Mouse (Mus musculus): Measurements from ENCODE around the gene Neo1. TPM values are rescaled to one million over a fixed set of nuclear protein-coding genes. Genes with fewer than 3 reads are reported as not detected.

Neo1 gene
- polyA plus RNA-seq, 1 experiment from 2014 or later, result 49.6 TPM

GRCm38 (mm10) chr9:58876946-58877625 is 159.2 kb downstream of the Neo1 start:
- H3K4me3 ChIP-seq (ENCODE audit: low read length), result no peak overlapping the region
- H3K27me3 ChIP-seq (ENCODE audit: control insufficient read depth, insufficient read depth, low read length), result no peaks in the 10 kb centered on the region
- no peak overlapping the region for H3K9ac ChIP-seq (ENCODE audit: low read depth, low read length)
- peaks cover 60% of the 10 kb centered on the region for H3K36me3 ChIP-seq (ENCODE audit: control insufficient read depth, insufficient read depth, low read length)
- no peak overlapping the region for H3K4me2 ChIP-seq (replicated peaks; ENCODE audit: low read depth, low read length)
- WGBS, result 86% methylated on average over 6 of the region's 6 CpGs
- ATAC-seq (ENCODE audit: low FRiP score, low TSS enrichment), result no peak
- H3K27ac ChIP-seq (ENCODE audit: low read depth, low read length), result no peak overlapping the region
- no peaks in the 10 kb centered on the region for H3K9me3 ChIP-seq (ENCODE audit: control insufficient read depth, low read length)
- H3K4me1 ChIP-seq (ENCODE audit: control insufficient read depth, insufficient read depth, low read length), result no peaks in the 10 kb centered on the region

GRCm38 (mm10) chr9:58875439-58875838 is 160.8 kb downstream of the Neo1 start:
- peaks cover 47% of the 10 kb centered on the region for H3K36me3 ChIP-seq (ENCODE audit: control insufficient read depth, insufficient read depth, low read length)
- ATAC-seq (ENCODE audit: low FRiP score, low TSS enrichment), result no peak

GRCm38 (mm10) chr9:58874354-58874753 is 161.9 kb downstream of the Neo1 start:
- no peak for ATAC-seq (ENCODE audit: low FRiP score, low TSS enrichment)
- no peak overlapping the region for H3K4me2 ChIP-seq (replicated peaks; ENCODE audit: low read depth, low read length)
- H3K9ac ChIP-seq (ENCODE audit: low read depth, low read length), result no peak overlapping the region
- H3K27me3 ChIP-seq (ENCODE audit: control insufficient read depth, insufficient read depth, low read length), result no peaks in the 10 kb centered on the region
- peaks cover 39% of the 10 kb centered on the region for H3K36me3 ChIP-seq (ENCODE audit: control insufficient read depth, insufficient read depth, low read length)
- H3K4me3 ChIP-seq (ENCODE audit: low read length), result no peak overlapping the region
- 71% methylated on average over 4 of the region's 4 CpGs for WGBS
- H3K9me3 ChIP-seq (ENCODE audit: control insufficient read depth, low read length), result no peaks in the 10 kb centered on the region
- no peaks in the 10 kb centered on the region for H3K4me1 ChIP-seq (ENCODE audit: control insufficient read depth, insufficient read depth, low read length)
- H3K27ac ChIP-seq (ENCODE audit: low read depth, low read length), result no peak overlapping the region

More at GRCm38 (mm10) chr9:58875439-58875838, 160.8 kb downstream of the Neo1 start:
- Histone ChIP-seq H3K27ac (ENCODE audit: low read depth, low read length) (no peak overlapping the region), H3K9ac (ENCODE audit: low read depth, low read length) (no peak overlapping the region), H3K4me1 (ENCODE audit: control insufficient read depth, insufficient read depth, low read length) (no peaks in the 10 kb centered on the region), H3K27me3 (ENCODE audit: control insufficient read depth, insufficient read depth, low read length) (no peaks in the 10 kb centered on the region), H3K9me3 (ENCODE audit: control insufficient read depth, low read length) (no peaks in the 10 kb centered on the region), H3K4me2 (replicated peaks; ENCODE audit: low read depth, low read length) (no peak overlapping the region), H3K4me3 (ENCODE audit: low read length) (no peak overlapping the region)
- 92% methylated on average over 6 of the region's 6 CpGs for WGBS

- no peak for ATAC-seq (ENCODE audit: low FRiP score, low TSS enrichment)
- H3K9ac ChIP-seq (ENCODE audit: low read depth, low read length), result no peak overlapping the region
- H3K4me3 ChIP-seq (ENCODE audit: low read length), result no peak overlapping the region
- H3K4me1 ChIP-seq (ENCODE audit: control insufficient read depth, insufficient read depth, low read length), result no peaks in the 10 kb centered on the region
- no peaks in the 10 kb centered on the region for H3K9me3 ChIP-seq (ENCODE audit: control insufficient read depth, low read length)
- 41% methylated on average over 10 of the region's 10 CpGs for WGBS
- H3K36me3 ChIP-seq (ENCODE audit: control insufficient read depth, insufficient read depth, low read length), result peaks cover 36% of the 10 kb centered on the region
- no peak overlapping the region for H3K4me2 ChIP-seq (replicated peaks; ENCODE audit: low read depth, low read length)
- no peaks in the 10 kb centered on the region for H3K27me3 ChIP-seq (ENCODE audit: control insufficient read depth, insufficient read depth, low read length)
- H3K27ac ChIP-seq (ENCODE audit: low read depth, low read length), result no peak overlapping the region
Measured at GRCm38 (mm10) chr9:58873541-58874324, 162.5 kb downstream of the Neo1 start.

GRCm38 (mm10) chr9:58871141-58871540 is 165.1 kb downstream of the Neo1 start:
- Histone ChIP-seq H3K27me3 (ENCODE audit: control insufficient read depth, insufficient read depth, low read length) (no peaks in the 10 kb centered on the region), H3K36me3 (ENCODE audit: control insufficient read depth, insufficient read depth, low read length) (peaks cover 12% of the 10 kb centered on the region; the same call in 1 of the 2 replicates), H3K4me3 (ENCODE audit: low read length) (no peak overlapping the region), H3K4me1 (ENCODE audit: control insufficient read depth, insufficient read depth, low read length) (no peaks in the 10 kb centered on the region), H3K9me3 (ENCODE audit: control insufficient read depth, low read length) (no peaks in the 10 kb centered on the region), H3K9ac (ENCODE audit: low read depth, low read length) (no peak overlapping the region), H3K27ac (ENCODE audit: low read depth, low read length) (no peak overlapping the region), H3K4me2 (replicated peaks; ENCODE audit: low read depth, low read length) (no peak overlapping the region)
- 84% methylated on average over 10 of the region's 10 CpGs for WGBS
- ATAC-seq (ENCODE audit: low FRiP score, low TSS enrichment), result no peak

GRCm38 (mm10) chr9:58863826-58864225 is 172.4 kb downstream of the Neo1 start:
- WGBS, result 24% methylated on average over 7 of the region's 7 CpGs
- Histone ChIP-seq H3K27ac (ENCODE audit: low read depth, low read length) (no peak overlapping the region), H3K4me2 (replicated peaks; ENCODE audit: low read depth, low read length) (no peak overlapping the region), H3K9ac (ENCODE audit: low read depth, low read length) (no peak overlapping the region), H3K36me3 (ENCODE audit: control insufficient read depth, insufficient read depth, low read length) (no peaks in the 10 kb centered on the region), H3K4me3 (ENCODE audit: low read length) (no peak overlapping the region), H3K9me3 (ENCODE audit: control insufficient read depth, low read length) (no peaks in the 10 kb centered on the region), H3K27me3 (ENCODE audit: control insufficient read depth, insufficient read depth, low read length) (no peaks in the 10 kb centered on the region), H3K4me1 (ENCODE audit: control insufficient read depth, insufficient read depth, low read length) (0 out of 2 replicates have a peak, but pooled peaks cover 7% of the 10 kb centered on the region)
- ATAC-seq (ENCODE audit: low FRiP score, low TSS enrichment), result no peak

GRCm38 (mm10) chr9:58859080-58859635 is 177.1 kb downstream of the Neo1 start:
- Histone ChIP-seq H3K4me2 (replicated peaks; ENCODE audit: low read depth, low read length) (peak overlapping the region; percentile 57), H3K27ac (ENCODE audit: low read depth, low read length) (no peak overlapping the region), H3K9me3 (ENCODE audit: control insufficient read depth, low read length) (no peaks in the 10 kb centered on the region), H3K4me1 (ENCODE audit: control insufficient read depth, insufficient read depth, low read length) (0 out of 2 replicates have a peak, but pooled peaks cover 7% of the 10 kb centered on the region), H3K36me3 (ENCODE audit: control insufficient read depth, insufficient read depth, low read length) (no peaks in the 10 kb centered on the region), H3K9ac (ENCODE audit: low read depth, low read length) (no peak overlapping the region), H3K27me3 (ENCODE audit: control insufficient read depth, insufficient read depth, low read length) (no peaks in the 10 kb centered on the region), H3K4me3 (ENCODE audit: low read length) (peak overlapping the region; percentile 20)
- 18% methylated on average over 30 of the region's 30 CpGs for WGBS
- peak; percentile 48; the same call in 1 of the 2 replicates for ATAC-seq (ENCODE audit: low FRiP score, low TSS enrichment)

- H3K9ac ChIP-seq (ENCODE audit: low read depth, low read length), result no peak overlapping the region
- no peak for ATAC-seq (ENCODE audit: low FRiP score, low TSS enrichment)
- no peaks in the 10 kb centered on the region for H3K27me3 ChIP-seq (ENCODE audit: control insufficient read depth, insufficient read depth, low read length)
- WGBS, result 41% methylated on average over 3 of the region's 3 CpGs
- no peak overlapping the region for H3K4me3 ChIP-seq (ENCODE audit: low read length)
- H3K9me3 ChIP-seq (ENCODE audit: control insufficient read depth, low read length), result no peaks in the 10 kb centered on the region
- 0 out of 2 replicates have a peak, but pooled peaks cover 7% of the 10 kb centered on the region for H3K4me1 ChIP-seq (ENCODE audit: control insufficient read depth, insufficient read depth, low read length)
- H3K4me2 ChIP-seq (replicated peaks; ENCODE audit: low read depth, low read length), result no peak overlapping the region
- no peak overlapping the region for H3K27ac ChIP-seq (ENCODE audit: low read depth, low read length)
- H3K36me3 ChIP-seq (ENCODE audit: control insufficient read depth, insufficient read depth, low read length), result no peaks in the 10 kb centered on the region
Measured at GRCm38 (mm10) chr9:58854931-58855330, 181.3 kb downstream of the Neo1 start.

All from kidney, embryonic 14.5 days (tissue).